Mouse (Mus musculus) forebrain, embryonic 11.5 days (tissue): Measurements from ENCODE around the gene Ces2e. TPM values are rescaled to one million over a fixed set of nuclear protein-coding genes. Genes with fewer than 3 reads are reported as not detected.
"Not testable (repeated sequence)": the region's sequence is repeated elsewhere in the genome, so short reads cannot be mapped to it uniquely, and the experiment has no call there.

Source experiments
- ATAC-seq: fragments of 200-750 bp; cut with Nextera tagmentation; replicated peaks from 2 replicates; pipeline ENCODE4 v1.8.0; 2017; ENCODE audit warnings: moderate TSS enrichment; ENCODE audit not compliant: low FRiP score
- DNase-seq: peaks from one replicate; pipeline ENCODE4 v3.0.0-alpha.2; 2017; ENCODE audit warnings: low spot score
- H3K27ac ChIP-seq: fragments of 300-500 bp; sonication (generic); 2 replicates; pipeline ENCODE4 v1.5.1; 2014; ENCODE audit warnings: low read depth, low read length
- H3K27me3 ChIP-seq: fragments of 300-500 bp; sonication (generic); 2 replicates; pipeline ENCODE4 v1.6.1; 2014; ENCODE audit warnings: mild to moderate bottlenecking, low read length, mixed read lengths; ENCODE audit not compliant: control insufficient read depth, insufficient read depth
- H3K36me3 ChIP-seq: fragments of 300-500 bp; sonication (generic); 2 replicates; pipeline ENCODE4 v1.6.1; 2014; ENCODE audit warnings: mild to moderate bottlenecking, low read length, moderate library complexity, mixed read lengths; ENCODE audit not compliant: control insufficient read depth, insufficient read depth
- H3K4me1 ChIP-seq: fragments of 300-500 bp; sonication (generic); replicated peaks from 2 replicates; pipeline ENCODE4 v1.6.1; 2014; ENCODE audit warnings: low read length, mixed read lengths; ENCODE audit not compliant: control insufficient read depth, insufficient read depth
- H3K4me2 ChIP-seq: fragments of 300-500 bp; sonication (generic); 2 replicates; pipeline ENCODE4 v1.6.1; 2014; ENCODE audit warnings: low read depth, mild to moderate bottlenecking, low read length, moderate library complexity, mixed read lengths; ENCODE audit not compliant: severe bottlenecking
- H3K4me3 ChIP-seq: fragments of 300-500 bp; sonication (generic); 2 replicates; pipeline ENCODE4 v1.5.1; 2014; ENCODE audit warnings: low read depth, low read length
- H3K9ac ChIP-seq: fragments of 300-500 bp; sonication (generic); 2 replicates; pipeline ENCODE4 v1.6.1; 2014; ENCODE audit warnings: low read length
- H3K9me3 ChIP-seq: fragments of 300-500 bp; sonication (generic); 2 replicates; pipeline ENCODE4 v1.6.1; 2016; ENCODE audit warnings: low read length, mixed read lengths; ENCODE audit not compliant: control insufficient read depth
- WGBS: fragments of 180-500 bp; shearing (Covaris S2); extraction: QIAGEN DNeasy Blood & Tissue Kit; methylation state at CpG from one replicate; pipeline ENCODE4 v1.1.7; 2014; 5-methylcytosine and 5-hydroxymethylcytosine counted together
- polyA plus RNA-seq: library from polyadenylated mRNA; unstranded; fragments of >200 nt; fragmentation: Nextera tagmentation; extraction: Ambion mirVana; gene quantifications from 2 replicates; pipeline ENCODE4 v1.2.1, GENCODE M21; 2014

Gene Ces2e
- not detected in 2 replicates for polyA plus RNA-seq

DNA sequence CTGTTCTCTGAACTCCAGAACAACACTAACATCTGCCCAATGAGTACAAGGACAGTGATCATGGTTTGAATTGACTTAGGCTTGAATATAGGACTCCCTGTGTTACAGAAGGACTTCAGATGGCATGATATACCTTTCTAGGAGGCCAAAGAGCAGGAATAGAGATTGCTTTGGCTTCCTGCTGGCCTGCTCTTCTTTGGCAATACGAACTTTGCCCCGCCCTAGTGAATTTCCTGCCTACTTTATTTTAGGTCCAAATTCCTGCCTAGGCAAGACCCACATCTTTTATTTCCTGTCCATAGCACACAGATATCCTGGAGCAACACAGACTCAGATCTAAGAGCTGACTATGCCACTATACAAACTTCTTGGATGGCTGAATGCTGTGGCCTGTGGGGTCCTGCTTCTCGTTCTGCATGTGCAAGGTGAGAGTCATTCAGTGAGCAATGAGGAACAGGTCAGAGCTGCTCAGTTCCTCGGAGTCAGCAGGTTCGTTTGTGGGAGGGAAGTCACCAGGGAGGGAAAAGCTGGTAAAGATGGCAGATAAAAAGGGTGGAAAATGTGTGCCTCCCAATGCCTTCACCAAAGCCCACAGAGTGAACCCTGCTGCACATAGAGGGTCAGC lies at the start of gene Ces2e:
Gene Ces2e, plus strand, starts transcription at position 289 of the 625 bp plus-strand sequence.
- 80% methylated on average over 5 of the region's 5 CpGs for WGBS
- Histone ChIP-seq H3K36me3 (no peaks in the 10 kb centered on the region), H3K27ac (no peak within 1 kb of the TSS), H3K9me3 (no peaks in the 10 kb centered on the region), H3K4me2 (no peak within 1 kb of the TSS), H3K4me3 (no peak within 1 kb of the TSS), H3K27me3 (no peaks in the 10 kb centered on the region), H3K9ac (no peak within 1 kb of the TSS), H3K4me1 (no peaks in the 10 kb centered on the region)
- ATAC-seq (no peak), DNase-seq (no peak)

- H3K4me3 ChIP-seq, H3K4me1 ChIP-seq, H3K36me3 ChIP-seq, H3K4me2 ChIP-seq, H3K9ac ChIP-seq, H3K9me3 ChIP-seq, ATAC-seq, H3K27ac ChIP-seq, DNase-seq, H3K27me3 ChIP-seq: not testable (repeated sequence)
- WGBS = no CpG with 5 or more reads among the region's 4 CpGs
Measured at GRCm38 (mm10) chr8:104886223-104886926, 39.7 kb upstream of the Ces2e start.

GRCm38 (mm10) chr8:104901746-104902145 lies 24.3 kb upstream of the Ces2e start:
- no peak for ATAC-seq
- no peaks in the 10 kb centered on the region for H3K36me3 ChIP-seq
- H3K9ac ChIP-seq = no peak overlapping the region
- no peaks in the 10 kb centered on the region for H3K9me3 ChIP-seq
- no peak for DNase-seq
- no peak overlapping the region for H3K4me2 ChIP-seq
- H3K27ac ChIP-seq = no peak overlapping the region
- H3K4me1 ChIP-seq = no peaks in the 10 kb centered on the region
- 79% methylated on average over 2 of the region's 2 CpGs for WGBS
- no peaks in the 10 kb centered on the region for H3K27me3 ChIP-seq
- H3K4me3 ChIP-seq = no peak overlapping the region

DNA sequence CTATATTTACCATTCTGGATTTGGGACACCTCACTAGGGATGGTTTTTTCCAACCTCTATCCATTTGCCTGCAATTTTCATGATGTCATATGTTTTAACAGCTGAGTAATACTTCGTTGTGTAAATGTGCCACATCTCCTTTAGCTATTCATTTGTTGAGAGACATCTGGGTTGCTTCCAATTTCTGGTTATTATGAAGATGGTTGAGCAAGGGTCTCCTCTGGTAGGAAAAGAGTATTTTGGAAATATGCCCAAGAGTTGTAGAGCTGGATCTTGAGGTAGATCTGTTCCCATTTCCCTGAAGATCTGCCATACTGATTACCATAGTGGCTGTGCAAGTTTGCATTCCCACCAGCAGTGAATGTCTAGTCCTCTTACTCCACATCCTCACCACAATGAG lies 18.9 kb upstream of the Ces2e start:
- Histone ChIP-seq H3K4me3 (no peak overlapping the region), H3K9me3 (no peaks in the 10 kb centered on the region), H3K27me3 (no peaks in the 10 kb centered on the region), H3K27ac (no peak overlapping the region), H3K9ac (no peak overlapping the region), H3K36me3 (no peaks in the 10 kb centered on the region), H3K4me2 (no peak overlapping the region), H3K4me1 (no peaks in the 10 kb centered on the region)
- ATAC-seq (no peak), DNase-seq (no peak)
- 48% methylated on average over 1 of the region's 1 CpGs for WGBS

DNA sequence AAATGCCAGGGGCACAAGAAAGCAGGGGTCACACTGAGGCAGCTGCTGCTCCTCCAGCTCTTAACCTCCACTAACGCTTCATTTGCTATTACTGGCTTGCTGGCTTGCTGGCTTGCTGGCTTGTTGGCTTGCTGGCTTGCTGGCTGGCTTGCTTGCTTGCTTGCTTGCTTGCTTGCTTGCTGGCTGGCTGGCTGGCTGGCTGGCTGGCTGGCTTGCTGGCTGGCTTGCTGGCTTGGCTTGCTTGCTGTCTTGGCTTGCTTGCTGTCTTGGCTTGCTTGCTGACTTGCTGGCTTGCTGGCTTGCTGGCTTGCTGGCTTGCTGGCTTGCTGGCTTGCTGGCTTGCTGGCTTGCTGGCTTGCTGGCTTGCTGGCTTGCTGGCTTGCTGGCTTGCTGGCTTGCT lies 17.0 kb upstream of the Ces2e start:
- H3K27me3 ChIP-seq, H3K9ac ChIP-seq, H3K4me3 ChIP-seq, DNase-seq, H3K36me3 ChIP-seq, H3K9me3 ChIP-seq, H3K4me1 ChIP-seq, ATAC-seq, H3K27ac ChIP-seq, H3K4me2 ChIP-seq: not testable (repeated sequence)
- 56% methylated on average over 1 of the region's 1 CpGs for WGBS

DNA sequence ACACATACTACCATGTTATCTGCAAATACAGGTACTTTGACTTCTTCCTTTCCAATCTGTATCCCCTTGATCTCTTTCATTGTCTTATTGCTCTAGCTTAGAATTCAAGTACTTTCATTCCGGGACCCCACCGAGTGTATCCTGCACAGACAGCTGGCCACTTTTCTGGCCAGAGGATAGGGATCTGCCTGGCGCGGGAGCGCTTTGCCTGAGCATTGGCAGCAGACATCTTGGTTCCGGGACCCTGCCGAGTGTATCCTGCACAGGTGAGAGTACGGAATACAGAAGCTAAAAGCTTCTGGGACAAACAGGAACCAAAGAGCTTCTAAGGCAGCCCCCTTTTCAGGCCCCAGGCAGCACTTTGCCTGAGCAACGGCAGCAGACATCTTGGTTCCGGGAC lies 16.4 kb upstream of the Ces2e start:
- ATAC-seq, H3K4me2 ChIP-seq, H3K4me3 ChIP-seq, H3K9me3 ChIP-seq, DNase-seq, H3K27me3 ChIP-seq, H3K9ac ChIP-seq, H3K4me1 ChIP-seq, H3K36me3 ChIP-seq, H3K27ac ChIP-seq: not testable (repeated sequence)
- WGBS = 95% methylated on average over 10 of the region's 10 CpGs

DNA sequence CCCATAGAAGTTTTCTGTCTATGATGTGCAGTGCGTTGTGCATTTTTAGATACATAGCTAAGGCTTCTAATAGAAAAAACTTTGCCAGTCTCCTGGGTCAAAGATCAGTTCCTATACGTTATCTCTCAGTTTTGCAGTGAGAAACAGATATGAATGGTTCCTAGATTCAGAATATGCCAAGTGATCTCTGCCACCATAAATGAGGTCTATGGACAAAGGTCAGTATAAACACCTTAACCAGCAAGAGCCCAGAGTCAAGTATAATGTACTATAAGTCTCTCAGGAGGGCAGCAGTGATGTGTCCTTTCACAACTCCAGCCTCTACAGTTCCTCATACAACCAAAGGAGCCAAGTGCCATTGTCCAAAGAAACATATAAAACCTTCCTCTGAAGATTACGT lies 1.2 kb downstream of the Ces2e start:
- DNase-seq (no peak), ATAC-seq (no peak)
- Histone ChIP-seq H3K9me3 (no peaks in the 10 kb centered on the region), H3K36me3 (no peaks in the 10 kb centered on the region), H3K27ac (no peak overlapping the region), H3K4me3 (no peak overlapping the region), H3K9ac (no peak overlapping the region), H3K4me2 (no peak overlapping the region), H3K27me3 (no peaks in the 10 kb centered on the region), H3K4me1 (no peaks in the 10 kb centered on the region)
- WGBS = 83% methylated on average over 3 of the region's 3 CpGs

DNA sequence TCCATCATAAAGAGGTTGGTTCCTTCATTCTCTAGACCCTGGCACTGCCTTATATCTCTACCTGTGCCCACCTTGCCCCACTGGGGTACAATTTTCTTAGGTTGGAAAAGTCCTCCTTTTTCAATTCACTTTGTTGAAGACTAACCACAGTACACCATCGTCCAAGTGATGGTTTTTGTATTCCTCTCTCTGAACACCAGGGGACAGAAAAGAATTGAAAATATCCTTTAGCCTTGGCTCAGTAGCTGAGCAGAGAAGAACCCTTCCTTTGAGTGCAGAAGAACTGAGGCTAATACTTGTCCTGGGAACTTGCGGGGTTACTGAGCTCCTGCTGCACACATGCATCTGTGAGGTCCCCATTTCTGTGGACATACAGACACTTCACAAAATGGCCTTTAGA lies 18.6 kb downstream of the Ces2e start:
- Histone ChIP-seq H3K27ac (no peak overlapping the region), H3K4me2 (no peak overlapping the region), H3K9me3 (no peaks in the 10 kb centered on the region), H3K27me3 (no peaks in the 10 kb centered on the region), H3K9ac (no peak overlapping the region), H3K4me1 (no peaks in the 10 kb centered on the region), H3K4me3 (no peak overlapping the region), H3K36me3 (no peaks in the 10 kb centered on the region)
- DNase-seq (no peak), ATAC-seq (no peak)
- WGBS = 87% methylated on average over 2 of the region's 2 CpGs

DNA sequence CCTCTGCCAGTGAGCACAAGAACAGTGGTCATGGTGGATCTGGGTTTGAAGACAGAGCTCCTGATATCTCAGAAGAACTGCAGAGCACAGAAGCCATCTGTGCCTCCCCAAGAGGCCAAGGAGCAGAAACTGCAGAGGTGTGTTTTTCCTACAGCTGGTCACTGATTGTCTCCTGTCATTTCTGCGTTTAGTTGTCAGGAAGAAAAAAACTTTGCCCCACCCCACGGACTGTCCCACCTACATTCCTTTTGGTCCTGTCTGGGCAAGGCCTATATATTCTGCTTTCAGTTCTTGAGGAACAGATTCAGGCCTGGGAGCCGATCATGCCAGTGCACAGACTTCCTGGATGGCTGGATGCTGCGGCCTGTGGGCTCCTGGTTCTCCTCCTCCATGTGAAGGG lies 21.0 kb downstream of the Ces2e start, which contains the start of gene Ces2f:
Gene Ces2f, plus strand, starts transcription at position 301 of the 400 bp plus-strand sequence.
- no peaks in the 10 kb centered on the region for H3K36me3 ChIP-seq
- 87% methylated on average over 4 of the region's 4 CpGs for WGBS
- no peak within 1 kb of the TSS for H3K4me2 ChIP-seq
- H3K9me3 ChIP-seq = no peaks in the 10 kb centered on the region
- no peak for DNase-seq
- H3K4me3 ChIP-seq = no peak within 1 kb of the TSS
- no peak within 1 kb of the TSS for H3K9ac ChIP-seq
- no peak for ATAC-seq
- H3K4me1 ChIP-seq = no peaks in the 10 kb centered on the region
- no peak within 1 kb of the TSS for H3K27ac ChIP-seq
- H3K27me3 ChIP-seq = no peaks in the 10 kb centered on the region
